Mouse (Mus musculus) neural tube, embryonic 10.5 days (tissue): ENCODE data around the gene Foxd1.

ENCODE experiments used
- DNase-seq: peaks from one replicate; pipeline ENCODE4 v3.0.0-alpha.2; 2017; ENCODE audit warnings: low spot score; ENCODE audit errors: extremely low spot score

Foxd1 gene

DNA sequence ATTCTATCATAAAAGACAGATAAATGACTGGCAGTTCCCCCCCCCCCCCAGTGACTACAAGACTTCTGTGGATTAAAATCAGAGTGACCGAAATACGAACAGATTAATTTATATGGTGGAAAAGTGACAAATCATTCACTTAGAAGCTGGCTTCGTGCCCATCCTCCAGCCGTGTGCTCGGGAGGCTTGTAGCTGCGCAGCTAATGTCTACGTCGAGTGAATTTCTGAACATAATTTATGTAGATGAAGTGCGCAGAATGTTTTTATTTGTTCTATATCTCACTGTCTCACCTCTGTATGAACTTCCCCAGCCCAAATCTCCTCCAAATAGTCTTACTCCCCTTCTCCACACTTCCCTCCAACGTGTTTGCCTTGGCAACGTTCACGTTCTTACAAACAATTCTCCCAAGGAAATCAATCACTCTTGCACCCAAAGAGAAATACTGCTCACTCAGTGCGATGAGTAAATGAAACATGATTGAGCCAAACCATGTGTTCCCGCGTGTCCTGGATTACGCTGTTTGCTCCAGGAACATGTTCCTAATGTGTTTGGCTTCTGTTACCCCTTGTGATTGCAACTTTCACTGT lies 30.0 kb downstream of the Foxd1 start:
- DNase-seq: no peak

DNA sequence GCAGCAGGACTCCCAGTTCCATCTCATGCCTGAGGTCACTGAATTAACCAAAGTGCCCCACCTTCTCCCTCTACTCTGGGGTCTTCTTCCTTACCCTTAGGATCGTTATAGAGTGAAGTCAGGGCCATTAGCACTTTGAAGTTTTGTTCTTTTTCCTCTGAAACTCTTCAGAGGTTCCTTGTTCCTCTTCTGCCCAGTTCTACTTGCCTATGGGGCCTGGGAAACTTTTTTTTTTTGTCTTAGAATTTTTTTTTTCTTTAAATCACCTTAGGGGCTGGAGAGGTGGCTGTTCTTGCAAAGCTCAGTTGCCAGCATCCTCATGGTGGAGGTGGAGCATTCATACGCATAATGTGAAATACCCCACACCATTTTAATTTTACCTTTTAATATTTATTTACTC lies 31.8 kb downstream of the Foxd1 start:
- no peak for DNase-seq

DNA sequence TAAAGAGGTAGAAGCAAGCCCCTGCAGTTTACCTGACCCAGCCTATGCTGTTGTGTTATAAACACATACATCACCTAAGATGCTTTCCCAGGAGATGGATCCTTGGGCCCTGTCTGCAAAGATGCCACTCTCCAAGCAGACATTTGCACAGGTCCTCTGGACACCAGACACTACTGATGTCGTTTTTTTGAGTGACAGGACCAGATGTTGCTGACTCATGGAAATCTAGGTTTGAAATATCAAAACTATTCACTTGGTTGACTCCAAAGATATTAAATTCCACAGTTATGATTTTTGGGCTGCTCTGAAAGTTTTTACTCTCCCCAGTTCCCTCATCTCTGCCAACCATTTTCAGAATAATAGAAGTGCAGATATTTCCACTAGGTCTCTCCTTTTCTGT lies 35.0 kb downstream of the Foxd1 start:
- DNase-seq: no peak

GRCm38 (mm10) chr13:98390363-98390762 lies 36.3 kb downstream of the Foxd1 start:
- DNase-seq: peak; percentile 44

- DNase-seq: peak; percentile 82
These were observed 37.0 kb downstream of the Foxd1 start for GRCm38 (mm10) chr13:98390771-98391634.

DNA sequence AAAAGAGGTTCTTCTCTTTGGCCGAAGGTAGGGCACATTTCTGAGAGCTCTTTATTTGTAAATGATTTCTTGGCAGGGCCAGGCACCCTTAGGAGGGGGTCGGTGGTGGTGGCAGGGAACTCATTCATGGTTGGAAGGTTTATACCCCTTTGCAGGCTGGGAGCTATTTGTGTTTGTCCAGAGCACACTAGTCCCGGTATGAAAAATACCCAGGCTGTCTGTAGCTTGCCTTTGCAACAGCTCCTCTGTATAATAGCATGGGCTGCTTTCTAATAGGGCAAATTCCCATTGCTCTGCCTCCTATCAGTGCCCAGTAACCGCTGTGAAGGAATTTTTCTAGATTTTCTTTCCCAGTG lies 37.6 kb downstream of the Foxd1 start:
- no peak for DNase-seq

DNA sequence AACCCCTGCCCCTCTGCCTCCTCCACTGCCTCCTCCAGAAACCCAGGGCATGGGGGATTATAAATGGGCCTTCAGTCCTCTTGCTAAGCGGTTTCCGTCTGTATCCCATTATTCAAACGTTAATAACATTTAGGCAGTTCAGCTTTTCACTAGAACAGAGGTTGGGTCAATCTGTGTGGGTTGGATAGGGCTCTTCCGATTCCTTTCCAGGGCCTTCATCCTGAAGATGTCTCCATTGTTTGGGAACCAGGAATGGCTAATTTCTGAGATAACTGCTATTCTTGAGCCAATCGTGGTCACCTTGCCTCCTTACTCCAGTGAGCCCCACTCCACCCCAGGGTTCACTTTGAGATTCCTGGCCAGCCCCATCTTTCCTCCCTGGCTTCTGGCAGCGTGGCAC lies 38.0 kb downstream of the Foxd1 start:
- peak; percentile 29 for DNase-seq

- peak; percentile 47 for DNase-seq
These were observed 39.5 kb downstream of the Foxd1 start for GRCm38 (mm10) chr13:98393356-98394070.
